Mouse (Mus musculus): Measurements from ENCODE around the gene Ttc6. TPM values are rescaled to one million over a fixed set of nuclear protein-coding genes. Genes with fewer than 3 reads are reported as not detected.

The Ttc6 gene
- under 1 TPM; 0.05 TPM for total RNA-seq (2021)

GRCm38 (mm10) chr12:57563909-57564308 is at the start of gene Ttc6:
Ttc6 (plus strand) TSS chr12:57564113.
- DNase-seq, result no peak

DNA sequence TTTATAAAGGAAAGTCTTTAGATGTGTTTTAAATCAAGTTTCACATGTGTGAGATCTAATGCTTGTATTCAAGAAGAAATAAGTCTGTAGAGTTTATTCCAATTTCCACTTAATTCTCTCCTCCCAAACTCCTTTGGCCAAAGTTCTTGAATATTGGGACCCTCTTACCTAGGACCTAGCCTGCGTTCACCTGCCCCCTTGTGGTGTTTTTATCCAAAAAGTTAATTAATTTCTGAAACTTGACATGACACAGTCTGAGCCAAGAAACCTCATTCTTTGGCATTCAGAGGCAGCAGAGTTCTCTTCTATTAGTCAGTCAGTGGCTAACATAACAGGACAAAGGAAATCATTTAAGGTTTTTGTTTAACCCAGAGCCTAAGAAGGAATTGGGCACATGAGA is 49.4 kb upstream of the Ttc6 start:
- DNase-seq, result no peak

- no peak for DNase-seq
Measured at GRCm38 (mm10) chr12:57515702-57516377, 48.1 kb upstream of the Ttc6 start.

- DNase-seq, result no peak
Measured at GRCm38 (mm10) chr12:57528335-57528734, 35.6 kb upstream of the Ttc6 start.

GRCm38 (mm10) chr12:57530474-57530873 is 33.4 kb upstream of the Ttc6 start:
- DNase-seq, result no peak

DNA sequence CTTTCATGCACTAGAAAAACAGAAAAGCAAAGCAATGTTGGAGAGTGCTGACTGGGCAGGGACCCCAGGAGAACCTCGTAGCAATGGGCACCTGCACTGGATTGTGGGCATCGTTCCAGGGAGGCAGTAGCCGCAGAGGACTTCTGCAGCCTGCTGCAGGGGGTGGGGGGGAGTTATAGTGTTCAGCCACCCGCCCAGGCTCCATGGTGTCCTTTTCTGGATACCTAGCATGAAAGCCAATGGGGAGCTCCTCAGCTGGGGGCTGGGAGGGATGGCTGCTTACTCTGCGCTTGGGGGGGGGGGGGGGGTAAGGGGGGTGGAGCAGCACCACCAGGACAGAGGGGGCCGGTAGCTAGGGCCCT is 29.4 kb upstream of the Ttc6 start:
- DNase-seq, result no peak

- no peak for DNase-seq
Measured at GRCm38 (mm10) chr12:57534879-57535611, 28.9 kb upstream of the Ttc6 start.

- DNase-seq, result no peak
Measured at GRCm38 (mm10) chr12:57536056-57536908, 27.6 kb upstream of the Ttc6 start.

DNA sequence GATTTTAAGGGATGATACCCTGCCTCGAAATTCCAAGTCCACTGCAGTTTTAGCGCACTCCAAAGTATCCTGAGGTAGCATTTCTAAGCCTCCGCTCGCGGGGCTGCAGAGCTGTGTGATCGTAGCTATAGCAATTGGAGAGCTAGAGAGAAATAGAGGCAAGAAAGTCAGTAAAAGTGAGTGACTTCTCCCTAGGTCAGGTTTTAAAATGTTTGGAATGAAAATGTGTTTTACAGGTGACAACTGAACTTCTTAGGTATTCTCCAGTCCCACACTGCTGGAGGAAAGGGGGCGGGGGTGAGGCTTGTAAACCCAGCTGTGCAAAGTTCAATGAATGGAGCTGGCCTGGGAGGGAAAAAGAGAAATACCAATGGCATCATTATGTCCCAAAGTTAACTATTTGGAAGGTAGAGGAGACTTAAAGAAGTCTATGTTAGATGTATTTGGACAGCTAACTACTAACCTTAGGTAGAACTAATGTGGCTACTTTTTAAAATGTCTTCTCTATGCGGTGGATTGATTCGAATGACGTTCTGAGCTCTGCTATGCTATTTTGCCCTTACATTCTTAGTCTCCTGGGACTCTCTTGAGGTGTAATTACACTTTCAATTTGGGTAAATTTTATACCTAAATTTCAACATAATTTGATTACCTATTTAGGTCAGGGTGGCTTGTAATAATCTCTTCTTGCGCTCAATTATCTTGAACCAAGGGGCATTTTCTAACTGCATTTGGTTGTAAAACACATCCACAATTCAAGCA is 26.8 kb upstream of the Ttc6 start:
- DNase-seq, result no peak

- no peak for DNase-seq
Measured at GRCm38 (mm10) chr12:57537791-57538587, 25.9 kb upstream of the Ttc6 start.

GRCm38 (mm10) chr12:57538588-57539550 is 25.0 kb upstream of the Ttc6 start:
- DNase-seq, result peak; percentile 25

GRCm38 (mm10) chr12:57539551-57539985 is 24.3 kb upstream of the Ttc6 start:
- peak; percentile 26 for DNase-seq

DNA sequence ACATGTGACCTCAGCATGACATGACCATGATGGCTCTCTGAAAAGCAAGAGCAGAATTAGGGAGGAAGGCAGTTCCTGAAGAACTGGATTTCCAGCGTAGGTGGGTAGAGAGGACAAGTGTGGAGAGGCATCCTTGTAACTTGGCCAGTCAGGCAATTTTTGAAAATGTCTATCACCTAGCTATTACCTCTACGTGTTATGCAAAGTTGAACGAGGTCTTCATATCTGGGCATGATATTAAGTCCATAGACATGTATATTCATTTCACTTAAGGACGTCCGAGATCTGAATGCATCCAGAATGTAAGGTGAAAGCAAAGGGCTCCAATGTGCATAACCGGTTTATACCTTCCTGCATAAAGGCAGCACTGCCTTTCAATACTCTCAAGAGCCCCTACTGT is 22.8 kb upstream of the Ttc6 start:
- DNase-seq, result no peak

GRCm38 (mm10) chr12:57541931-57542745 is 21.8 kb upstream of the Ttc6 start:
- DNase-seq, result peak; percentile 10

DNA sequence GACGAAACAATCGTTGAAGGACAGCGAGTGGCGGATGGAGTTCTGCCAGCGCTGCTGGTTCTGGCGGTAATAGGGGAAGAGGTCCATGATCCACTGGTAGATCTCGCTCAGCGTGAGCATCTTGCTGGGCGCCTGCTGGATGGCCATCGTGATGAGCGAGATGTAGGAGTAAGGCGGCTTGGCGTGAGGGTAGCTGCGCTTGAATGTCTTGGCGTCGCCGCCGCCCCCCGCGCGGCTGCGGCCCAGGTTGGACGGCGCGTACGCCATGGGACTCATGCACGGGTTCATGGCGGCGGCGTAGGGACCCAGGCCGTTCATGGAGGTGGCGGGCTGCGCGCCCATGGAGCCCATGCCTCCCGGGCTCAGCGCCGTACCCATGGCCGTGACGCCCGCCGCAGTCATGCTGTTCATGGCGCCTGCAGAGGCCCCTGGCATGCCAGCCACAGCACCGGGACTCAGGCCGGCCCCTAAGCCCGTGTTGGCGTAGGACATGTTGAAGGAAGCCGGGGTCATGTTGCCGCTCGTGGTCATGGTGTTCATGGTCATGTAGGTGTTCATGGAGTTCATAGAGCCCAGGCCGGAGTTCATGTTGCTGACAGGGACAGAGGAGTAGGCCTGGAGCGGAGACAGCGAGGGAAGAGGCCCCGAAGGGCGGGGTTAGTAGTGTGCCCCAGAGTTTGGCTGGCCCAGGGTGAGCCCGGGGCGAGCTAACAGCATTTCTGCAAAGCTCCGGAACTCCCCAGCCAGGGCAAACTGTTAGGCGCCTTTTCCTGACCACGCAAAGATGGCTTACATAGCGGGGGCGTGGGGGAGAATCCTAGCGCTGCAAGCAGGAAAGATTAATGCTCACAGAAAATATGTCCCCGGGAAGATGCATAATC is 20.9 kb upstream of the Ttc6 start:
- peak; percentile 6 for DNase-seq

- no peak for DNase-seq
Measured at GRCm38 (mm10) chr12:57543627-57543991, 20.3 kb upstream of the Ttc6 start.

DNA sequence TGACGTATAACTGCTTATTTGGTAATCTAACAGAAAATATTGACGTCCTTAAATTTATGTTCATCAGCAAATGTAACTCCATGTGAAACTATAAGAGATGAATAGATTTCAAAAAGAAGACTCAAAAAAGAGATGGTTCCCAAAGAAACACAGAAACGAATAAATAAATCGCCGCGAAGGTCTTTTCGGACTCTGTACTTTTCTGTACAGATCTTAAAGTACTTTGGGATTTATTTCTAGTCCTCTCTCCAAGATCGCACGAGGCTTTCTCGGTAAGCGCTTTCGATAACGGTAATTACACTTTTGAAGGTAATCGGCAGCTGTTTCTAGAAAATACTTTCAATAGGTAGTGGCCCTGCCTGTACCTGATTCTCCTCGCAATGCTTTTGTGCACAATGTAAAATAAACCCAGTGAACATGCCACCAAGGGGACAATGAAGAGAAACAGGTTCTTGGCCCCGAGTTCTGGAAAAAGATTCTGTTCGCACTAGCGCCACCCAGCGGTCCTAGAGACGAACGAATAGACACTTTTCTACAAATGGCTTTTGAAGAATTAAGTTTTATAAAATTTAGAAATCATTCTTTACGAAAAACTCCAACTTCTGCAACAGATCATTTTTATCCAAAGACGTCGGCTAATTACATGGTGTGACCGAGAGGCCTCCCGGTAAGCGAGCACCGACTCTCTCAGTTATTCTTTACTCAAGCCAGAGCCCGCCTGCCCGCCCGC is 19.1 kb upstream of the Ttc6 start:
- peak; percentile 69 for DNase-seq
